Mouse (Mus musculus): ENCODE measurements around the gene Iscu. TPM values are rescaled to one million over a fixed set of nuclear protein-coding genes. Genes with fewer than 3 reads are reported as not detected.

Iscu gene
- polyA plus RNA-seq (2015; fragmentation: Nextera tagmentation; extraction: Ambion mirVana), result 91.5 and 93.4 TPM in 2 replicates

- ATAC-seq (ENCODE audit: low FRiP score), result peak; percentile 80
- peaks cover 49% of the 10 kb centered on the region for H3K36me3 ChIP-seq
These were observed at the start of gene Iscu, which contains the start of gene Sart3 for GRCm38 (mm10) chr5:113772450-113772895. Iscu (plus strand) TSS chr5:113772748. Sart3 (minus strand) TSS chr5:113772510.

GRCm38 (mm10) chr5:113723567-113724237 is 48.8 kb upstream of the Iscu start:
- no peak for ATAC-seq (ENCODE audit: low FRiP score)
- 34% methylated on average over 8 of the region's 8 CpGs for WGBS

More at GRCm38 (mm10) chr5:113772450-113772895, at the start of gene Iscu, which contains the start of gene Sart3:
- Histone ChIP-seq H3K4me3 (peak within 1 kb of the TSS; percentile 99), H3K27ac (peak within 1 kb of the TSS; percentile 99), H3K27me3 (no peaks in the 10 kb centered on the region), H3K9me3 (no peaks in the 10 kb centered on the region), H3K4me1 (replicated peaks) (peaks cover 36% of the 10 kb centered on the region), H3K9ac (peak within 1 kb of the TSS; percentile 96), H3K4me2 (peak within 1 kb of the TSS; percentile 95)
- WGBS, result under 1% methylated on average over 40 of the region's 49 CpGs

GRCm38 (mm10) chr5:113724446-113724845 is 48.1 kb upstream of the Iscu start, which contains the start of gene 1700069L16Rik:
1700069L16Rik (minus strand) TSS chr5:113724772.
- Histone ChIP-seq H3K9me3 (no peaks in the 10 kb centered on the region), H3K27ac (no peak within 1 kb of the TSS), H3K4me3 (no peak within 1 kb of the TSS), H3K9ac (no peak within 1 kb of the TSS), H3K27me3 (peaks cover 8% of the 10 kb centered on the region), H3K4me1 (replicated peaks) (peaks cover 14% of the 10 kb centered on the region), H3K36me3 (no peaks in the 10 kb centered on the region), H3K4me2 (no peak within 1 kb of the TSS)
- peak; percentile 69 for ATAC-seq (ENCODE audit: low FRiP score)
- WGBS, result 8% methylated on average over 15 of the region's 15 CpGs

More at GRCm38 (mm10) chr5:113723567-113724237, 48.8 kb upstream of the Iscu start:
- H3K27ac ChIP-seq, result no peak overlapping the region
- H3K4me2 ChIP-seq, result no peak overlapping the region
- peaks cover 8% of the 10 kb centered on the region for H3K27me3 ChIP-seq
- H3K9me3 ChIP-seq, result no peaks in the 10 kb centered on the region
- H3K4me3 ChIP-seq, result no peak overlapping the region
- H3K4me1 ChIP-seq (replicated peaks), result peaks cover 21% of the 10 kb centered on the region
- H3K9ac ChIP-seq, result no peak overlapping the region
- no peaks in the 10 kb centered on the region for H3K36me3 ChIP-seq

GRCm38 (mm10) chr5:113725417-113725816 is 47.1 kb upstream of the Iscu start:
- WGBS, result 63% methylated on average over 12 of the region's 12 CpGs
- Histone ChIP-seq H3K36me3 (no peaks in the 10 kb centered on the region), H3K4me1 (replicated peaks) (peaks cover 13% of the 10 kb centered on the region), H3K4me3 (no peak overlapping the region), H3K27ac (no peak overlapping the region), H3K4me2 (no peak overlapping the region), H3K27me3 (peaks cover 8% of the 10 kb centered on the region), H3K9ac (no peak overlapping the region), H3K9me3 (no peaks in the 10 kb centered on the region)
- ATAC-seq (ENCODE audit: low FRiP score), result no peak

GRCm38 (mm10) chr5:113726618-113727017 is 45.9 kb upstream of the Iscu start:
- whole genome bisulfite sequencing, result 81% methylated on average over 6 of the region's 6 CpGs

GRCm38 (mm10) chr5:113727238-113727637 is 45.3 kb upstream of the Iscu start:
- Histone ChIP-seq H3K4me1 (replicated peaks) (peaks cover 18% of the 10 kb centered on the region), H3K9me3 (no peaks in the 10 kb centered on the region), H3K36me3 (no peaks in the 10 kb centered on the region), H3K4me2 (no peak overlapping the region), H3K9ac (no peak overlapping the region), H3K4me3 (no peak overlapping the region), H3K27ac (no peak overlapping the region), H3K27me3 (peaks cover 8% of the 10 kb centered on the region)
- WGBS, result 73% methylated on average over 12 of the region's 12 CpGs
- no peak for ATAC-seq (ENCODE audit: low FRiP score)

More at GRCm38 (mm10) chr5:113726618-113727017, 45.9 kb upstream of the Iscu start:
- no peak overlapping the region for H3K4me2 ChIP-seq
- ATAC-seq (ENCODE audit: low FRiP score), result no peak
- peaks cover 8% of the 10 kb centered on the region for H3K27me3 ChIP-seq
- H3K9me3 ChIP-seq, result no peaks in the 10 kb centered on the region
- H3K36me3 ChIP-seq, result no peaks in the 10 kb centered on the region
- no peak overlapping the region for H3K4me3 ChIP-seq
- no peak overlapping the region for H3K9ac ChIP-seq
- H3K27ac ChIP-seq, result no peak overlapping the region
- peaks cover 18% of the 10 kb centered on the region for H3K4me1 ChIP-seq (replicated peaks)

- WGBS, result 77% methylated on average over 7 of the region's 7 CpGs
- H3K27me3 ChIP-seq, result peaks cover 8% of the 10 kb centered on the region
- no peak for ATAC-seq (ENCODE audit: low FRiP score)
- H3K27ac ChIP-seq, result no peak overlapping the region
- H3K36me3 ChIP-seq, result no peaks in the 10 kb centered on the region
- H3K4me3 ChIP-seq, result no peak overlapping the region
- H3K9me3 ChIP-seq, result no peaks in the 10 kb centered on the region
- no peak overlapping the region for H3K4me2 ChIP-seq
- H3K4me1 ChIP-seq (replicated peaks), result peaks cover 18% of the 10 kb centered on the region
- no peak overlapping the region for H3K9ac ChIP-seq
These were observed 44.5 kb upstream of the Iscu start for GRCm38 (mm10) chr5:113728011-113728410.

GRCm38 (mm10) chr5:113728691-113729090 is 43.9 kb upstream of the Iscu start:
- no peaks in the 10 kb centered on the region for H3K9me3 ChIP-seq
- WGBS, result 90% methylated on average over 7 of the region's 7 CpGs

GRCm38 (mm10) chr5:113730641-113731121 is 41.9 kb upstream of the Iscu start:
- Histone ChIP-seq H3K4me1 (replicated peaks) (peaks cover 15% of the 10 kb centered on the region), H3K4me3 (no peak overlapping the region), H3K9me3 (no peaks in the 10 kb centered on the region), H3K9ac (no peak overlapping the region), H3K36me3 (no peaks in the 10 kb centered on the region), H3K27ac (peak overlapping the region; percentile 13; the same call in 1 of the 2 replicates), H3K4me2 (no peak overlapping the region), H3K27me3 (peaks cover 8% of the 10 kb centered on the region)
- ATAC-seq (ENCODE audit: low FRiP score), result no peak
- 61% methylated on average over 7 of the region's 7 CpGs for WGBS

More at GRCm38 (mm10) chr5:113728691-113729090, 43.9 kb upstream of the Iscu start:
- H3K4me1 ChIP-seq (replicated peaks), result peaks cover 14% of the 10 kb centered on the region
- H3K27ac ChIP-seq, result no peak overlapping the region
- H3K4me2 ChIP-seq, result no peak overlapping the region
- no peak overlapping the region for H3K4me3 ChIP-seq
- no peaks in the 10 kb centered on the region for H3K36me3 ChIP-seq
- no peak overlapping the region for H3K9ac ChIP-seq
- H3K27me3 ChIP-seq, result peaks cover 8% of the 10 kb centered on the region
- no peak for ATAC-seq (ENCODE audit: low FRiP score)

- 91% methylated on average over 7 of the region's 7 CpGs for WGBS
- Histone ChIP-seq H3K36me3 (no peaks in the 10 kb centered on the region), H3K4me3 (no peak overlapping the region), H3K9ac (no peak overlapping the region), H3K9me3 (no peaks in the 10 kb centered on the region), H3K27ac (no peak overlapping the region), H3K4me1 (replicated peaks) (peaks cover 16% of the 10 kb centered on the region), H3K27me3 (peaks cover 8% of the 10 kb centered on the region), H3K4me2 (no peak overlapping the region)
- no peak for ATAC-seq (ENCODE audit: low FRiP score)
These were observed 41.4 kb upstream of the Iscu start for GRCm38 (mm10) chr5:113731174-113731573.

GRCm38 (mm10) chr5:113732182-113732581 is 40.4 kb upstream of the Iscu start:
- WGBS, result 32% methylated on average over 6 of the region's 6 CpGs
- H3K4me2 ChIP-seq, result no peak overlapping the region
- H3K9me3 ChIP-seq, result no peaks in the 10 kb centered on the region
- H3K36me3 ChIP-seq, result no peaks in the 10 kb centered on the region
- H3K27me3 ChIP-seq, result peaks cover 4% of the 10 kb centered on the region; the same call in 1 of the 2 replicates
- peaks cover 26% of the 10 kb centered on the region for H3K4me1 ChIP-seq (replicated peaks)
- H3K27ac ChIP-seq, result no peak overlapping the region
- ATAC-seq (ENCODE audit: low FRiP score), result no peak
- no peak overlapping the region for H3K4me3 ChIP-seq
- no peak overlapping the region for H3K9ac ChIP-seq

GRCm38 (mm10) chr5:113734376-113734775 is 38.2 kb upstream of the Iscu start:
- H3K9ac ChIP-seq, result no peak overlapping the region
- no peak overlapping the region for H3K4me2 ChIP-seq
- H3K36me3 ChIP-seq, result peaks cover 18% of the 10 kb centered on the region
- H3K27me3 ChIP-seq, result no peaks in the 10 kb centered on the region
- H3K4me1 ChIP-seq (replicated peaks), result peaks cover 34% of the 10 kb centered on the region
- ATAC-seq (ENCODE audit: low FRiP score), result no peak
- peak overlapping the region; percentile 97 for H3K27ac ChIP-seq
- no peaks in the 10 kb centered on the region for H3K9me3 ChIP-seq
- 69% methylated on average over 5 of the region's 5 CpGs for WGBS
- H3K4me3 ChIP-seq, result no peak overlapping the region

All from hindbrain, embryonic 13.5 days (tissue).